Mouse (Mus musculus): ENCODE results near the gene Zfp865.

DNA sequence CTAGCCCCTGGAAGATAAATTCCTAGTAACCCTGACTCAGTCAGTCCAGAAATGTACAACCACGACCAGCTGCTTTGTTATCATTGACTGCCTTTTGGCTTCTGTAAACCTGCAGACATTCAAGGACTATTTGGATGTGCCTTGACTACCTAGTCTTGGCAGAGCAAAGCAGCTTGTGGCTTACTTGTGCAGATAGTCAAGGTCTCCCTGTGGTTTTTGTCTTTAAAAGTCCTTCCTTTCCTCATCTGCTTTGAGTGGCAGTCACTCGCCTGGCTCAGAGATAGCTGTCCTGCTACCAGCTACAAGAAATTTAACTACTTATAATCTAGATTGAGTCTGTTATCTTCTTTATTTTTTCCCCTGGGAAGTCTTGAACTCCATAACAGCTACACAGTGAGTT is 24.8 kb downstream of the Zfp865 start:
- TF ChIP-seq GATA1 (IDR thresholded peaks at IDR 0.05; ENCODE audit: borderline replicate concordance, low read length): no peak
- TF ChIP-seq CTCF (IDR thresholded peaks at IDR 0.05; ENCODE audit: low read depth, low read length): no peak
- TF ChIP-seq TAL1 (conservative IDR thresholded peaks at IDR 0.05; ENCODE audit: low read depth, low read length): no peak
- no peak for TF ChIP-seq POLR2AphosphoS5 (IDR thresholded peaks at IDR 0.05; ENCODE audit: insufficient replicate concordance, low read depth, low read length)
- no peak for TF ChIP-seq GATA2 (IDR thresholded peaks at IDR 0.05; ENCODE audit: borderline replicate concordance, low read depth, low read length)
